Mouse (Mus musculus) heart, postnatal 0 days (tissue): ENCODE data around the gene Olfr437. TPM values are rescaled to one million over a fixed set of nuclear protein-coding genes. Genes with fewer than 3 reads are reported as not detected.
"Not testable (repeated sequence)": the region's sequence is repeated elsewhere in the genome, so short reads cannot be mapped to it uniquely, and the experiment has no call there.

Source experiments
- ATAC-seq: fragments of 200-750 bp; cut with Nextera tagmentation; 2 replicates; pipeline ENCODE4 v1.8.0; 2017; ENCODE audit warnings: low read depth, moderate number of reproducible peaks, moderate library complexity; ENCODE audit not compliant: insufficient read depth
- DNase-seq: peaks from one replicate; pipeline ENCODE4 v3.0.0-alpha.2; 2016; ENCODE audit warnings: low spot score
- H3K27ac ChIP-seq: fragments of 300-500 bp; sonication (generic); 2 replicates; pipeline ENCODE4 v1.5.1; 2014; ENCODE audit warnings: low read depth, mild to moderate bottlenecking
- H3K27me3 ChIP-seq: fragments of 300-500 bp; sonication (generic); 2 replicates; pipeline ENCODE4 v1.6.1; 2014; ENCODE audit warnings: low read length, mixed read lengths; ENCODE audit not compliant: control insufficient read depth, insufficient read depth
- H3K36me3 ChIP-seq: fragments of 300-500 bp; sonication (generic); replicated peaks from 2 replicates; pipeline ENCODE4 v1.6.1; 2014; ENCODE audit warnings: low read length, mixed read lengths; ENCODE audit not compliant: control insufficient read depth, insufficient read depth
- H3K4me1 ChIP-seq: fragments of 300-500 bp; sonication (generic); 2 replicates; pipeline ENCODE4 v1.6.1; 2014; ENCODE audit warnings: antibody characterized with exemption; ENCODE audit not compliant: control insufficient read depth, insufficient read depth
- H3K4me2 ChIP-seq: fragments of 300-500 bp; sonication (generic); 2 replicates; pipeline ENCODE4 v1.6.1; 2014; ENCODE audit warnings: low read depth, mild to moderate bottlenecking, low read length, moderate library complexity
- H3K4me3 ChIP-seq: fragments of 300-500 bp; sonication (generic); 2 replicates; pipeline ENCODE4 v1.5.1; 2014; ENCODE audit warnings: low read depth, low read length
- H3K9ac ChIP-seq: fragments of 300-500 bp; sonication (generic); replicated peaks from 2 replicates; pipeline ENCODE4 v1.6.1; 2014; ENCODE audit warnings: low read depth, low read length, mixed read lengths
- H3K9me3 ChIP-seq: fragments of 300-500 bp; sonication (generic); replicated peaks from 2 replicates; pipeline ENCODE4 v1.6.1; 2016; ENCODE audit warnings: low read length; ENCODE audit not compliant: control insufficient read depth
- CTCF ChIP-seq: IDR thresholded peaks from 2 replicates; pipeline ENCODE4 v1.5.1; 2016; ENCODE audit warnings: antibody characterized with exemption, control low read depth, low read depth
- EP300 ChIP-seq: IDR thresholded peaks from 2 replicates; pipeline ENCODE4 v1.6.1; 2016; ENCODE audit warnings: antibody characterized with exemption, low read depth
- WGBS: fragments of 180-500 bp; shearing (Covaris S2); extraction: QIAGEN DNeasy Blood & Tissue Kit; methylation state at CpG from one replicate; pipeline ENCODE4 v1.1.7; 2014; 5-methylcytosine and 5-hydroxymethylcytosine counted together
- polyA plus RNA-seq: library from polyadenylated mRNA; unstranded; fragments of >200 nt; fragmentation: Nextera tagmentation; extraction: Ambion mirVana; gene quantifications from 2 replicates; pipeline ENCODE4 v1.2.1, GENCODE M21; 2015
- total RNA-seq: library from RNA; depleted of rRNA; stranded (reverse); fragments of >200 nt; gene quantifications from 2 replicates; pipeline ENCODE4 v1.2.3, GENCODE M21; 2014; ENCODE audit warnings: low replicate concordance; rRNA removed

The Olfr437 gene
- total and polyA plus RNA-seq, 2 experiments from 2014 or later, result not detected

DNA sequence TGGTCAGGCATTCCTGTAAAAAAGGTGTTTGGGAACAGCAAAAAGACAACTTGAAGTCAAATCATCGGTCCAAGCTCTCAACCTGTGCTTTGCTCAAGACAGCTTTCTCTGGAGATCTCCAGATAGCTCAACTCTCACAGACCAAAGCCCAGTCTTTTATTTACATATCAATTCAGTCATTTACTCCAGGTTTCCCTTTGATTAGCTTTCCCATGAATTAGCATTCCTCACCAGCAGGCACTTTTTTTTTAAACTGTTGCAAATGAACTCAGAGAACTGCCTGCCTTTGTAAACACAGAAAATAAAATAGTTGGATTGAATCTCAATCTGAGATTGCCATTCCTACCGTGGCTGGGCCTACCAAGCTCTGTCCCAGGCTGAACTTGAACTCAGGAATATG is 42.3 kb downstream of the Olfr437 start:
- ATAC-seq, result no peak
- Histone ChIP-seq H3K9ac (no peak overlapping the region), H3K27ac (no peak overlapping the region), H3K4me1 (no peaks in the 10 kb centered on the region), H3K4me2 (no peak overlapping the region), H3K9me3 (no peaks in the 10 kb centered on the region), H3K27me3 (no peaks in the 10 kb centered on the region), H3K4me3 (no peak overlapping the region), H3K36me3 (no peaks in the 10 kb centered on the region)
- WGBS, result 47% methylated on average over 2 of the region's 2 CpGs
- TF ChIP-seq CTCF (no peak), EP300 (no peak)
- DNase-seq, result no peak

DNA sequence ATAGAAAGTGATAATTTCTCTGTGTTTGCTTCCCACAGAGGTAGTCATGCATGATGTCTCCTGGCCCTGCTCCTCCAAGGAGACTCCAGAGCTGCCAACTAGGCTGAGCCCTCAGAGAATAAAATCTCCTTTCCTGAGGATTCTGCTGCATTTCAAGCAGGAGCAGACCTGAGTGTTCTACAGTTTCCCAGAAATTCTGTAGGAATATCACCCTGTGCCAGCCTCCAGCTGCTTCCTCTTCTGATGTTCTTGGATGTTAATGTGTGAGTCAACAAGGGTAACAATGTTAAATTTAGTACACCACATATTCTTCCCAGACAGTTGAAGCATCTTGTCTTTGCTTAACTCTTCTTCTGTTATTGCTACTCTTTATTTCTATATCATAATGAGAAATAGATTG is 49.8 kb downstream of the Olfr437 start, which contains the start of gene Olfr434:
Olfr434 (plus strand) TSS at position 149 of the 400 bp plus-strand sequence.
- H3K4me1 ChIP-seq, ATAC-seq, H3K27me3 ChIP-seq, H3K4me3 ChIP-seq, H3K4me2 ChIP-seq, H3K27ac ChIP-seq, H3K9ac ChIP-seq, H3K36me3 ChIP-seq, DNase-seq, H3K9me3 ChIP-seq: not testable (repeated sequence)

Other genes with a start within 250 kb of the Olfr437 start
- gene Olfr446, start 241.9 kb upstream of the Olfr437 start, total RNA-seq, result not detected in 2 replicates
- not detected in 2 replicates for gene Olfr446, start 241.9 kb upstream of the Olfr437 start, polyA plus RNA-seq
- not detected in 2 replicates for gene Olfr444, start 214.2 kb upstream of the Olfr437 start, total RNA-seq
- gene Olfr444, start 214.2 kb upstream of the Olfr437 start, polyA plus RNA-seq, result not detected in 2 replicates
- gene Olfr441, start 56.9 kb upstream of the Olfr437 start, total RNA-seq, result not detected in 2 replicates
- gene Olfr441, start 56.9 kb upstream of the Olfr437 start, polyA plus RNA-seq, result not detected in 2 replicates
- not detected in 2 replicates for gene Olfr237-ps1, start 16.7 kb upstream of the Olfr437 start, total RNA-seq
- not detected in 2 replicates for gene Olfr237-ps1, start 16.7 kb upstream of the Olfr437 start, polyA plus RNA-seq
- not detected in 2 replicates for gene Olfr13, start 8.9 kb downstream of the Olfr437 start, total RNA-seq
- not detected in 2 replicates for gene Olfr13, start 8.9 kb downstream of the Olfr437 start, polyA plus RNA-seq
- not detected in 2 replicates for gene Olfr435, start 33.9 kb downstream of the Olfr437 start, total RNA-seq
- not detected in 2 replicates for gene Olfr435, start 33.9 kb downstream of the Olfr437 start, polyA plus RNA-seq
- gene Olfr434, start 49.7 kb downstream of the Olfr437 start, total RNA-seq, result not detected in 2 replicates
- not detected in 2 replicates for gene Olfr434, start 49.7 kb downstream of the Olfr437 start, polyA plus RNA-seq
- not detected in 2 replicates for gene Olfr47, start 68.2 kb downstream of the Olfr437 start, total RNA-seq
- not detected in 2 replicates for gene Olfr47, start 68.2 kb downstream of the Olfr437 start, polyA plus RNA-seq
- 9.1 and 13.7 TPM in 2 replicates for gene Arhgef5, start 102.3 kb downstream of the Olfr437 start, total RNA-seq
- 3.6 and 5.1 TPM in 2 replicates for gene Arhgef5, start 102.3 kb downstream of the Olfr437 start, polyA plus RNA-seq
- gene Nobox, start 146.3 kb downstream of the Olfr437 start, total RNA-seq, result not detected in 2 replicates
- gene Nobox, start 146.3 kb downstream of the Olfr437 start, polyA plus RNA-seq, result not detected in 2 replicates